Mouse (Mus musculus): Measurements from ENCODE around the gene Atm. TPM values are rescaled to one million over a fixed set of nuclear protein-coding genes. Genes with fewer than 3 reads are reported as not detected.

The Atm gene
- polyA plus RNA-seq, 1 experiment from 2014 or later = 22.0 TPM

Small RNAs within 50 kb of the gene (microRNA-seq; reads per million reads assigned to microRNA genes)
- gene Mir130c = not detected

Other genes starting within 250 kb of the Atm start
- gene Exph5, start 235.1 kb downstream of the Atm start, polyA plus RNA-seq (2015; fragmentation: Nextera tagmentation; extraction: Ambion mirVana) = 1.5 and 1.6 TPM in 2 replicates
- gene Kdelc2, start 152.7 kb downstream of the Atm start, polyA plus RNA-seq (2015; fragmentation: Nextera tagmentation; extraction: Ambion mirVana) = 20.7 TPM in 2 replicates
- gene 4930550C14Rik, start 134.4 kb downstream of the Atm start, polyA plus RNA-seq (2015; fragmentation: Nextera tagmentation; extraction: Ambion mirVana) = 1.1 and 2.0 TPM in 2 replicates
- gene Npat, start 307 bp upstream of the Atm start, polyA plus RNA-seq (2015; fragmentation: Nextera tagmentation; extraction: Ambion mirVana) = 21.9 and 22.6 TPM in 2 replicates
- 113 and 131 TPM in 2 replicates for gene Acat1, start 73.6 kb upstream of the Atm start, polyA plus RNA-seq (2015; fragmentation: Nextera tagmentation; extraction: Ambion mirVana)
- gene Cul5, start 133.3 kb upstream of the Atm start, polyA plus RNA-seq (2015; fragmentation: Nextera tagmentation; extraction: Ambion mirVana) = 36.1 and 39.4 TPM in 2 replicates
- 0.52 and 0.73 TPM in 2 replicates for gene Rab39, start 169.5 kb upstream of the Atm start, polyA plus RNA-seq (2015; fragmentation: Nextera tagmentation; extraction: Ambion mirVana)
- gene Slc35f2, start 234.8 kb upstream of the Atm start, polyA plus RNA-seq (2015; fragmentation: Nextera tagmentation; extraction: Ambion mirVana) = 10.5 and 10.9 TPM in 2 replicates